Mouse (Mus musculus) neural tube, embryonic 11.5 days (tissue): ENCODE measurements around the gene Ccdc183. TPM values are rescaled to one million over a fixed set of nuclear protein-coding genes. Genes with fewer than 3 reads are reported as not detected.

ENCODE experiments used
- ATAC-seq: fragments of 200-750 bp; cut with Nextera tagmentation; 2 replicates; pipeline ENCODE4 v1.8.0; 2017; ENCODE audit warnings: moderate number of reproducible peaks, mild to moderate bottlenecking, moderate TSS enrichment, moderate library complexity; ENCODE audit not compliant: insufficient read depth, low FRiP score, low TSS enrichment
- DNase-seq: peaks from one replicate; pipeline ENCODE4 v3.0.0-alpha.2; 2015; ENCODE audit warnings: low spot score
- H3K27ac ChIP-seq: fragments of 300-500 bp; sonication (generic); 2 replicates; pipeline ENCODE4 v1.5.1; 2014; ENCODE audit warnings: low read depth, mild to moderate bottlenecking, low read length
- H3K27me3 ChIP-seq: fragments of 300-500 bp; sonication (generic); 2 replicates; pipeline ENCODE4 v1.6.1; 2014; ENCODE audit warnings: mild to moderate bottlenecking, low read length, mixed read lengths; ENCODE audit not compliant: control insufficient read depth, insufficient read depth
- H3K36me3 ChIP-seq: fragments of 300-500 bp; sonication (generic); 2 replicates; pipeline ENCODE4 v1.6.1; 2014; ENCODE audit warnings: mild to moderate bottlenecking, low read length, moderate library complexity, mixed read lengths; ENCODE audit not compliant: control insufficient read depth, insufficient read depth
- H3K4me1 ChIP-seq: fragments of 300-500 bp; sonication (generic); 2 replicates; pipeline ENCODE4 v1.6.1; 2014; ENCODE audit warnings: low read length, mixed read lengths; ENCODE audit not compliant: control insufficient read depth, insufficient read depth
- H3K4me2 ChIP-seq: fragments of 300-500 bp; sonication (generic); 2 replicates; pipeline ENCODE4 v1.6.1; 2014; ENCODE audit warnings: low read depth, mild to moderate bottlenecking, moderate library complexity
- H3K4me3 ChIP-seq: fragments of 300-500 bp; sonication (generic); 2 replicates; pipeline ENCODE4 v1.5.1; 2014; ENCODE audit warnings: low read depth, low read length
- H3K9ac ChIP-seq: fragments of 300-500 bp; sonication (generic); 2 replicates; pipeline ENCODE4 v1.6.1; 2014; ENCODE audit warnings: mild to moderate bottlenecking, low read length
- H3K9me3 ChIP-seq: fragments of 300-500 bp; sonication (generic); 2 replicates; pipeline ENCODE4 v1.6.1; 2016; ENCODE audit warnings: low read length; ENCODE audit not compliant: control insufficient read depth
- WGBS: fragments of 180-500 bp; shearing (Covaris S2); extraction: QIAGEN DNeasy Blood & Tissue Kit; methylation state at CpG from one replicate; pipeline ENCODE4 v1.1.7; 2014; 5-methylcytosine and 5-hydroxymethylcytosine counted together
- polyA plus RNA-seq: library from polyadenylated mRNA; unstranded; fragments of >200 nt; fragmentation: Nextera tagmentation; extraction: Ambion mirVana; gene quantifications from 2 replicates; pipeline ENCODE4 v1.2.1, GENCODE M21; 2014

The Ccdc183 gene
- polyA plus RNA-seq, 1 experiment from 2014 or later: 0.20 TPM

- no peaks in the 10 kb centered on the region for H3K27me3 ChIP-seq
These were observed 37.0 kb upstream of the Ccdc183 start for GRCm38 (mm10) chr2:25654502-25654901.

GRCm38 (mm10) chr2:25652902-25653301 is 35.4 kb upstream of the Ccdc183 start, which contains the start of gene Lcn8:
TSS of gene Lcn8 (plus strand) at chr2:25653120.
- WGBS: 87% methylated on average over 2 of the region's 2 CpGs
- no peaks in the 10 kb centered on the region for H3K27me3 ChIP-seq
- no peaks in the 10 kb centered on the region for H3K4me1 ChIP-seq
- no peaks in the 10 kb centered on the region for H3K36me3 ChIP-seq
- no peak within 1 kb of the TSS for H3K4me3 ChIP-seq
- no peak within 1 kb of the TSS for H3K9ac ChIP-seq
- no peaks in the 10 kb centered on the region for H3K9me3 ChIP-seq
- H3K4me2 ChIP-seq: no peak within 1 kb of the TSS
- no peak within 1 kb of the TSS for H3K27ac ChIP-seq
- DNase-seq (no peak), ATAC-seq (no peak)

More at GRCm38 (mm10) chr2:25654502-25654901, 37.0 kb upstream of the Ccdc183 start:
- Histone ChIP-seq H3K4me1 (no peaks in the 10 kb centered on the region), H3K4me3 (no peak overlapping the region), H3K27ac (no peak overlapping the region), H3K9ac (no peak overlapping the region), H3K4me2 (no peak overlapping the region), H3K9me3 (no peaks in the 10 kb centered on the region), H3K36me3 (no peaks in the 10 kb centered on the region)
- ATAC-seq (no peak), DNase-seq (no peak)
- WGBS: 71% methylated on average over 1 of the region's 1 CpGs

GRCm38 (mm10) chr2:25639890-25640289 is 22.4 kb upstream of the Ccdc183 start:
- H3K36me3 ChIP-seq: no peaks in the 10 kb centered on the region
- no peaks in the 10 kb centered on the region for H3K27me3 ChIP-seq
- H3K27ac ChIP-seq: no peak overlapping the region
- ATAC-seq (no peak), DNase-seq (peak; percentile 57)
- no peak overlapping the region for H3K4me3 ChIP-seq
- no peaks in the 10 kb centered on the region for H3K9me3 ChIP-seq
- 20% methylated on average over 6 of the region's 6 CpGs for WGBS
- H3K9ac ChIP-seq: no peak overlapping the region
- H3K4me1 ChIP-seq: no peaks in the 10 kb centered on the region
- no peak overlapping the region for H3K4me2 ChIP-seq

- 27% methylated on average over 1 of the region's 1 CpGs for WGBS
- no peaks in the 10 kb centered on the region for H3K4me1 ChIP-seq
- ATAC-seq (no peak), DNase-seq (no peak)
- H3K36me3 ChIP-seq: no peaks in the 10 kb centered on the region
- H3K9me3 ChIP-seq: no peaks in the 10 kb centered on the region
- no peaks in the 10 kb centered on the region for H3K27me3 ChIP-seq
- H3K4me2 ChIP-seq: no peak overlapping the region
- no peak overlapping the region for H3K9ac ChIP-seq
- no peak overlapping the region for H3K27ac ChIP-seq
- no peak overlapping the region for H3K4me3 ChIP-seq
These were observed 16.6 kb upstream of the Ccdc183 start for GRCm38 (mm10) chr2:25634046-25634445.

- H3K9ac ChIP-seq: no peak overlapping the region
- no peaks in the 10 kb centered on the region for H3K4me1 ChIP-seq
- no peaks in the 10 kb centered on the region for H3K9me3 ChIP-seq
- DNase-seq (no peak), ATAC-seq (no peak)
- no peaks in the 10 kb centered on the region for H3K36me3 ChIP-seq
- no peaks in the 10 kb centered on the region for H3K27me3 ChIP-seq
- H3K4me2 ChIP-seq: no peak overlapping the region
- H3K4me3 ChIP-seq: no peak overlapping the region
- WGBS: 82% methylated on average over 3 of the region's 3 CpGs
- no peak overlapping the region for H3K27ac ChIP-seq
These were observed 16.1 kb upstream of the Ccdc183 start for GRCm38 (mm10) chr2:25633616-25634015.

DNA sequence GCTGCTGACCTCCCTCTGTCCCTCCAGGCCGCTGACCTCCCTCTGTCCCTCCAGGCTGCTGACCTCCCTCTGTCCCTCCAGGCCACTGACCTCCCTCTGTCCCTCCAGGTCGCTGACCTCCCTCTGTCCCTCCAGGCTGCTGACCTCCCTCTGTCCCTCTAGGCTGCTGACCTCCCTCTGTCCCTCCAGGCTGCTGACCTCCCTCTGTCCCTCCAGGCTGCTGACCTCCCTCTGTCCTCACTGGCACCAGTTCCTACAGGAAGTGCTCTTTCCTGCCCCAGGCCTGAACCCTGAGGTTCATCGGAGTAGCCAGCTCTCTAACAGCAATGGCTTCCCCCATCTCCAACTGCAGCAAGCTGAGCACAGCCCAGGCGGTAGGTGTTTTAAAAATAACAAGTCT is 11.3 kb upstream of the Ccdc183 start:
- no peaks in the 10 kb centered on the region for H3K27me3 ChIP-seq
- no peaks in the 10 kb centered on the region for H3K4me1 ChIP-seq
- no peak overlapping the region for H3K4me2 ChIP-seq
- ATAC-seq (no peak), DNase-seq (no peak)
- no peaks in the 10 kb centered on the region for H3K36me3 ChIP-seq
- H3K4me3 ChIP-seq: no peak overlapping the region
- 38% methylated on average over 4 of the region's 4 CpGs for WGBS
- no peak overlapping the region for H3K27ac ChIP-seq
- H3K9me3 ChIP-seq: no peaks in the 10 kb centered on the region
- H3K9ac ChIP-seq: no peak overlapping the region

DNA sequence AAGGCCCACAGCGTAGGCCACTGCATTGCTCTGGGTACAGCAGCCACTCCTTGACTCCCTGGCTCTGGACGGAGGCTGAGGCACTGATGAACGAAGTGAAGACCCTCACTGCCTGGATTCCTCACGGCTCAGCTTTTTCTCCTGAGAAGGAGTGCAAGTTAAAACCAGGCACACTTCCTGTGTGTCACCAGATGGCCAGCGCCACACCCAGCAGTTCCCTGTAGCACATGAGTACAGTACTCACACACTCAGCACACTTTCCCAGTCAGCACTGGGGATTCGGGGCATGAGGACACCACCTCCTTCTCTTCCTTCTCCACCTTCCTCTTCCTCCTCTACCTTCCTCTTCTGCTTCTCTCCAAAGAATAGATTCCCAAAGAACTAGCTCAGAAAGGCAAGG is 10.3 kb upstream of the Ccdc183 start, which contains the start of gene Fcna:
Fcna (minus strand) TSS at position 220 of the 400 bp plus-strand sequence.
- DNase-seq (no peak), ATAC-seq (no peak)
- Histone ChIP-seq H3K4me2 (no peak within 1 kb of the TSS), H3K27me3 (no peaks in the 10 kb centered on the region), H3K4me3 (no peak within 1 kb of the TSS), H3K9ac (no peak within 1 kb of the TSS), H3K36me3 (no peaks in the 10 kb centered on the region), H3K9me3 (no peaks in the 10 kb centered on the region), H3K4me1 (no peaks in the 10 kb centered on the region), H3K27ac (no peak within 1 kb of the TSS)
- 77% methylated on average over 6 of the region's 6 CpGs for WGBS

DNA sequence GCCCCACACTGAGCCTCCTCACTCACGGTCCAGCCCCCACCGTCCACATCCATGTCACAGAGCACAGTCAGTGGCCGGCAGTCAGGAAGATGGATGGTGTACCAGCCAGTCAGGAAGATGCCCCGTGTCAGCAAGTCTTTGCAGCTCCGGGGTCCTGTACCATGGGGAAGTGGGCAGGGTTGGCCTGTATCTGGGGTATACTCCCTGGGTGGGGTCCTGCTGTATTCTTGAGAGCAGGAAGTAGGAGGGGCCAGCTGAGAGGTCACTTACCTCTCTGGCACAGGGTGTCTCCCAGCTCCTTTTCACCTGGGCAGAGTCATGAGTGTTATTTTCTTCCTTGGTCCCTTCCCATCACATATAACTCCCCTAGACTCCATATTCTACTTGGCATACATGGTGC is 8.5 kb upstream of the Ccdc183 start:
- Histone ChIP-seq H3K27ac (no peak overlapping the region), H3K4me3 (no peak overlapping the region), H3K36me3 (no peaks in the 10 kb centered on the region), H3K4me1 (no peaks in the 10 kb centered on the region), H3K4me2 (no peak overlapping the region), H3K9me3 (no peaks in the 10 kb centered on the region), H3K9ac (no peak overlapping the region), H3K27me3 (no peaks in the 10 kb centered on the region)
- no peak for ATAC-seq
- 56% methylated on average over 5 of the region's 5 CpGs for WGBS
- no peak for DNase-seq

DNA sequence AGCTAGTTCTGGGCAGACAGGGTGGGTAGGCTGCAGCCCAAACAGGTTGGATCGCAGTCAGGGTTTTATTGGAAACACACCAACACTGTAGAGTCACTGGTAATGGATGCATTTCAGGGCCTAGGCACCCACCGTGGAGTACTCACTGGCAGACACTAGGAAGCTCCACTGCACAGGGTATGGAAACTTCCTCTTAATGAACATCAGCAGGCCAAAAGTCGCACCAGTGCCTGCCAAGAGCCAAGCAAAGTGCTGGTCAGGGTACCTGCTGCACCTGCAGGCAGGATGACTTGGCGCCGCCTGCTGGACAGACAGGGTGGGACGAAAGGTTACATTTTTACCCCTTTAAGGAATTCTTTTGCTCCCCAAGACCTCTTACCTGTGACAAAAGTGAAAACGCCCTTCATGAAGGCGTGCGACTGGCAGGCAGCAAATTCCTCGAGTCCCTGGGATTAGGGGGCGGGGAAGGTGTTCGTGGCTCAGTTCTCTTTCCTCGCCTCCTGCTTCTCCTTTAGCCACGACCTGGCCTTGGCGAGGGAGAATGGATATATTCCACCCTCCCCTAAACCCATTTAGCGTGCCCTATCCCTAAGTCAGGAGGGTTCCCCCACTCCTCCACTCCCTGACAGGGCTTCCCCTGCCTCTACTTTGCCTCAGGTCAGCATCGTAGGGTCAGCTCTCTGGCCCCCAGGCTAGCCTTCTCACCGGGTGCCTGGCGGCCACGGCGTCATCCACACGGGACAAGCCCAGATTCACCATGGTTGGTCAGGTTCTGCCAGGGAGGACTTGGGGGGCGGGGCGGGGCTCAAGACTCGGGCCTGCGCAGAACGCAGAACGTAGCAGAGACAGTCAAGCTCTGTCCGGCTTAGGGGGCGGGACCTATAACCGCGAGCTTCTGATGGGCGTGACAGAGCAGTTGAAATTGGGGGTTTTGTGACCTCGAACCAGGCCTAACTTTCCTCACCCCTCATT is 4.0 kb upstream of the Ccdc183 start, which contains the start of gene Tmem141:
Tmem141 (minus strand) TSS at position 777 of the 972 bp plus-strand sequence.
- peak; percentile 93 for ATAC-seq
- WGBS: 5% methylated on average over 33 of the region's 34 CpGs

More for the DNA sequence above, 4.0 kb upstream of the Ccdc183 start, which contains the start of gene Tmem141:
- H3K9ac ChIP-seq: peak within 1 kb of the TSS; percentile 52
- peak within 1 kb of the TSS; percentile 69 for H3K4me2 ChIP-seq
- peaks cover 8% of the 10 kb centered on the region for H3K27me3 ChIP-seq
- peak within 1 kb of the TSS; percentile 35 for H3K4me3 ChIP-seq
- DNase-seq: peak; percentile 86
- H3K9me3 ChIP-seq: no peaks in the 10 kb centered on the region
- H3K36me3 ChIP-seq: no peaks in the 10 kb centered on the region
- no peak within 1 kb of the TSS for H3K27ac ChIP-seq
- no peaks in the 10 kb centered on the region for H3K4me1 ChIP-seq
